Mouse (Mus musculus): Measurements from ENCODE around the gene Agbl4.

The Agbl4 gene

DNA sequence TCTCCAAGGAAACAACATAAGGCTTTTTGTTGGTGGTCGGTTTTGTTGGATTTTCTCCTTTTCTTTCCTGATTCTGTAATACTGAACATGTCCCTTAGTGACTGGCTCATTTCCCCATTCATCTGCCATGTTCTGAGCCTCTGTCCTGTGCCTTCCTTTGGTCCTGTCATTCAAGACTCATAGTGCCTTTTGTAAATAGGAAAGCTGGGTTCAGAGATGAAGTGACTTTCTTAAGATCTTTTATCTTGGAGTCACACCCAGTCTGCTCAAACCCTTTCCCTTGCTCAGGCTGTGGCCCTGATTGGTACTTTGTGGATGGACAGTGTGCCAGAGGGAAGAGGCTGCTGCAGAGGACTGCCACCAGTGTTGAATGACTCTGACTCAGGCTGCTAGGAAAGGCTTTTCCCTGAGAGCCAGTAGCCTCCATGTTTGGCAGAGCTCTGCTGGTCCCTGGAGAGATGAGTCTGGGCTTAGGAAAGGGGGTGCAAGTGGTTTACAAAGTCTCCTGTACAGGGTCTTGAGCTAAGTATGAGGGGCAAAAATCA, 1047.2 kb downstream of the Agbl4 start:
- no peak for DNase-seq (ENCODE audit: low spot score in 2 of 2)

- DNase-seq (ENCODE audit: low spot score in 2 of 2): no peak
These were observed 1050.5 kb downstream of the Agbl4 start for GRCm38 (mm10) chr4:111447918-111448317.

- DNase-seq (ENCODE audit: low spot score in 2 of 2): no peak
These were observed 1051.1 kb downstream of the Agbl4 start for GRCm38 (mm10) chr4:111448586-111448985.

DNA sequence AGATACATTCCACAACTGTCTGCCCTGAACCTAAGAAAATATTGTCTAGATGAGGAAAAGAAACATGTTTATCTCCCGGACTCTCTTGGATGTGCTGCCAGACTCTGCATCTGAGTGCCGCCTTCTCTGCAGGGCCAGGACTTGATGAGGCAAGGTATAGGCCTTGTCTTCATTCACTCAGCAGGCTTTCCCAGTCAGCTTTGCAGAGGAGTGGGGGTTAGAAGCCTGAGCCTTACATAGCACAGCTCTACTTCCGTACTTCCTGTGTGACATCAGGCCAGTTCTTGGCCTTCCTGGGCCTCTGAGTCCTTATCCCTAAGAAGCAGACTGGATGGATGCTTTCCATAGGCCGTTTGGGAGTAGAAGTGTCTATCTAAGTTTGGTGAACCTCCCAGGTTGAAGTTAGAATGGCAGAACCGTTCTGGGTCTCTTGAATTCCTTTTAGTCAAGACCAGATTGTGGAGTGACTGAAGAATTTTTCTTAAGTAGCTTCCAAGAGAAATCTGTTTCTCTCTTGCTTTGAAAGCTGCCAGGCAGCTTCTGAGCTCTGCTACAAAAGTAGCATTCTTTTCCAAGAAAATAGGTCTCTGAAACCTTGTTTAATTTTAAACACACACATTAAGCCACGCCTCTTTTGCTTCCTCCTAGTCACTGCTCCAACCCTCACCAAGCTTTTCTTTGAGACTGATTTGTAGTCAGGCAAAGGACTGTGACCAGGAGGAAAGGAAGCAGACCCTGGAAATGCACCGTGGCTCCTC, 1052.2 kb downstream of the Agbl4 start:
- no peak for DNase-seq (ENCODE audit: low spot score in 2 of 2)

GRCm38 (mm10) chr4:111451283-111451918, 1053.9 kb downstream of the Agbl4 start:
- no peak for DNase-seq (ENCODE audit: low spot score in 2 of 2)

- DNase-seq (ENCODE audit: low spot score in 2 of 2): no peak
These were observed 1054.7 kb downstream of the Agbl4 start for GRCm38 (mm10) chr4:111452192-111452591.

GRCm38 (mm10) chr4:111453275-111453674, 1055.8 kb downstream of the Agbl4 start:
- DNase-seq (ENCODE audit: low spot score in 2 of 2): no peak

GRCm38 (mm10) chr4:111455621-111456020, 1058.2 kb downstream of the Agbl4 start:
- DNase-seq (ENCODE audit: low spot score in 2 of 2): peak in 1 of 2 experiments; percentile 20

DNA sequence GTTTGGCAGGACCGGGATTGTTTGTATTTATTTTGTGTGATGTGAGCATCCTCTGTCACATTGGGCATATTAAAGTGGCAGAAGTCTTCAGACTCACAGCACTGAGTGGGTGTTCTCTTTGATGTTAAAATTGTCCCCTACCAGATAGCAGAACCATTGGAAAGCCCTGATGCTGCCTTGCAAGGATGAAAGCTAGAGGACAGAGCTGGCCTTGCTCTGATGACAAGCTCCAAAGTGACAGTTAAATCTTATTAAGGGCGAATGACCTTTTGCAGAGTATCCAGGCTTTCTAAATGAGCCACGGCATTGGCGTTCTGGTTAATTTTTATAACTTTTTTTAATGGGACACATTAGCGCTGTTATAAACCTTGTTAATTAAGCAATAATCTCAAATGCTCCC, 1060.1 kb downstream of the Agbl4 start:
- DNase-seq (ENCODE audit: low spot score in 2 of 2): no peak

DNA sequence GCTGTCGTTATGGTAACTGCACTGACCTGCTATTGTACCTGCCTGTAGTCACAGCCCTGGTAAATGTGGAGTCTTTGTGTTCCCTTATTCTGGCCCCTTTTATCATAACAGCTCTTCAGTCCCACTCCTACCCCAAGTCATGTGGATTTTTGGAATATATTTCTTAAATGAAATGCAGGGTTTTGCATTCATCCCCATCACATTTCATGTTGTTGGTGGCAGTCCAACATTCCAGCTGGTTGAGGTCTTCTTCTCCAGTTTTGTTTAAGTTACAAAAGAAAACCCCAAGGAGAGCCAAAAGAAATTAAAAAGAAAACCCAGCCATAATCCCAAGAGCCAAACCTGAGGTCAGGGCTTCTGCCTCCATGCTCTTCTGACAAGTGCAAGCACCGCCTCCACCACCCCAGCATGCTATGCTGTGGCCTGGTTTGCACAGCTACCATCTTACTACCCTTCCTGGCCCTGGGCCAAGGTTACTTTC, 1069.9 kb downstream of the Agbl4 start:
- DNase-seq (ENCODE audit: low spot score in 2 of 2): no peak

GRCm38 (mm10) chr4:111467796-111468195, 1070.3 kb downstream of the Agbl4 start:
- no peak for DNase-seq (ENCODE audit: low spot score in 2 of 2)

GRCm38 (mm10) chr4:111469847-111470246, 1072.4 kb downstream of the Agbl4 start:
- no peak for DNase-seq (ENCODE audit: low spot score in 2 of 2)

- no peak for DNase-seq (ENCODE audit: low spot score in 2 of 2)
These were observed 1074.3 kb downstream of the Agbl4 start for GRCm38 (mm10) chr4:111471726-111472125.

GRCm38 (mm10) chr4:111472511-111472910, 1075.0 kb downstream of the Agbl4 start:
- DNase-seq (ENCODE audit: low spot score in 2 of 2): no peak

DNA sequence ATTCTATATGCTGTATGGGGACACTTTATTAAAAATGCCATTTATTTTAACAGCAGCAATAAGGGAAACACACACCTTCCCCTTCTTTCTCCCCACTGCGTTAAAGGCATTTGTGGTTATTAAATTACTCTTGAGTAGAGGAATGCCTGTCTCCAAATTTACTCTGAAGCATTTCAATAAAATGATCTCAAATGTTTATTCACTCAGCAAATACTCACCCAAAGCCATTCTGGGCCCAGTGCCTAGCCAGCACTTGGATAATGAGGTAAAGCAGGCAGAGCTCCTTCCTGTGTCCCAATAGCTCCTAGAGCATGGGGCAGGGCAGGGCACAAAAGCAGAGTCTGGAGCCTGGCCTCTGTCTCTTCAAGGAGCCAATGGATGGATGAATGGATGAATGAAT, 1075.6 kb downstream of the Agbl4 start:
- no peak for DNase-seq (ENCODE audit: low spot score in 2 of 2)

DNA sequence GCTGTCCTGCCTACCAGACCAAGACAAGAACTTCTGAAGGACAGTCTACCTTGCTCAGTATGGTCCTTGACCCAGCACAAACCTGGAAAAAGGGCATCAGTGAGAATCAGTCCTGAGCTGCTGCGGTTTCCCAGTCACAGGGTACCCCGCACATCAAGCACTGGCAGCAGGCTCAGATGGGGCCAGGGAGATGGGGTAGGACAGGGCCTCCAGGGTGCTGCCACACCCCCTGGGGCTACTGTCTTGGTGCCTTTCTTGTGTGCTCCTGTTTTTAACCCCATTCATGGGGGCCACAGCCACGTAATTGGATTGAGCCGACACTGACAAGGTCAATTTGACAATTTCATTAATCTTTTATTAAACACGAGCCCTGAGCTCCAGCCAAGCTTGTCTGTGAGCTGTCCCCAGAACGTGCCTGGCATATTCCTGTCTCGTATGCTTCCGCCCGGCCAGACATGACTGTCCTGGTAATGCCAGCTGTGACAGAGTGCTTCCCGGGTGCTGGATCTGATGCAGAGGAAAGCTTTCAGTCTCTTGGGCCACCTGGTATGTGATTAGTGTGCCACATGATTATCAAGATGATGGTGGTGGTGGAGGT, 1078.0 kb downstream of the Agbl4 start:
- no peak for DNase-seq (ENCODE audit: low spot score in 2 of 2)

GRCm38 (mm10) chr4:111477507-111477906, 1080.0 kb downstream of the Agbl4 start:
- no peak for DNase-seq (ENCODE audit: low spot score in 2 of 2)

DNA sequence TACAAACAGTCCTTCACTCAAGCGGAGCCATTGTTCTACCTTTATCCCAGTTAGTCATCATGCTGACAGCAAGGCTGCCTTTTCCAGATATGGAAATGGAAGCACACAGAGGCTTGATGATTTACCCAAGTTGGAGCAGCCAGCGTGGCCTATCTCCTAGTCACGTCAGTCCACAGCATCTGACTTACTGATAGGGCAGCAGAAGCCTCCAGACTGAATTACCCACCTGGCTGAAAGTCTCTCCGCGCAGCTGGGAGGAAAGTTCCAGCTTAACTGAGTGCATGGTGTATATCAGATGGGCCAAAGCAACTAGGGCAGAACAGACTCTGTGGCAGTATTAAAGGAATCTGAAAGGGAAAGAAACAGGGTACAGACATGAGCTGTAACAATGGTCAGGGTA, 1086.0 kb downstream of the Agbl4 start:
- no peak for DNase-seq (ENCODE audit: low spot score in 2 of 2)

- no peak for DNase-seq (ENCODE audit: low spot score in 2 of 2)
These were observed 1087.7 kb downstream of the Agbl4 start for GRCm38 (mm10) chr4:111485189-111485588.

GRCm38 (mm10) chr4:111486187-111486586, 1088.7 kb downstream of the Agbl4 start:
- no peak for DNase-seq (ENCODE audit: low spot score in 2 of 2)

GRCm38 (mm10) chr4:111487233-111487843, 1089.9 kb downstream of the Agbl4 start:
- no peak for DNase-seq (ENCODE audit: low spot score in 2 of 2)

DNA sequence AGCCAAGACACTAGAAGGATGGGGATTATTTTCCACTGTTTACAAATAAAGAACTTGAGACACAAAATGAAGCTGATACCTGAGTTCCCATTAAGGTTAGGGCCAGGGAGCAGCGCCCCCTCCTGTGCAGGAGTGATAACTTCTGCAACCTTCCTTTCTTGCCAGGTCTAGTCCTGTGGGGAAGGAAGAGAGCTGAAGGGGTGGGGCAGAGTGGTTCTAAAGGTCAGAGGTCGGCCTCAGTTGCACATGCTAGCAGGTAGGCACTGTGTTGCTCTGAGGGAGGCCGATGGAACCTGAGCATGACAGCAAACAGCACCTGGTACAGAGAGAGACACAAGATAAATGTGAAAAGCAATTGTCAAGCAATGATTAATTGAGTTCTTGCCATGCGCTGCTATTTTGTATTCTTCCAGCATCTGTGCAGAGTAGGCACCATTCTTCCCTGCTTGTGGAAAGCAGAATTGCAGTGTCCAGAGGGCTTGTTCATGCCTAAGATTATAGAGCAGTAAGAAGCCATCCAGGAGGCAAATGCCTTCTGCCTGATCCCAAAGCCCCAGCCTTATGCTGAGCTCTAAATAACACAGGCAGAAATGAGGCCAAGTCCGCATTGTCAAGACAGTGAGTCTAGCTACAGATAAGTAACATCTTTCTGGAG, 1096.4 kb downstream of the Agbl4 start:
- peak; percentile 27 to 69 for DNase-seq (ENCODE audit: low spot score in 2 of 2)

Measured in spleen, postnatal 4 days (tissue).